ENCODE assay signal across 12 mouse cellular contexts in genomic region chr7:16920150-16920579, GRCm38 (mm10). TPM values are rescaled to one million over a fixed set of nuclear protein-coding genes. Genes with fewer than 3 reads are reported as not detected.
DNase-seq lines count a peak whose midpoint lies in the region; ATAC-seq lines count a peak whose summit lies in the region.
"Had no signal": no experiment of that assay in that cellular context is flagged by ENCODE, and none has a peak within 500 bp of the region (broad histone marks: within the 10 kb centered on the region; RNA-seq: fewer than 3 reads in every experiment).

No protein-coding gene starts in this region.

- H3K4me2 ChIP-seq in kidney, embryonic 15.5 days, result 0 out of 2 replicates have a peak overlapping the region, but pooled peaks have one; percentile 12
- H3K4me2 ChIP-seq in midbrain, embryonic 12.5 days (replicated peaks), result peak overlapping the region; percentile 83

- H3K9ac ChIP-seq in kidney, embryonic 15.5 days, result no peak overlapping the region
- H3K9ac ChIP-seq in midbrain, embryonic 12.5 days (replicated peaks), result no peak overlapping the region

- intact Hi-C loops in left cerebral cortex, postnatal 36 days (cut with DNase I), result no loop called here

- 75% methylated on average over 7 of the region's 7 CpGs for WGBS in kidney, embryonic 15.5 days
- 84% methylated on average over 7 of the region's 7 CpGs for WGBS in embryonic facial prominence, embryonic 10.5 days
- 88% methylated on average over 7 of the region's 7 CpGs for WGBS in hindbrain, embryonic 10.5 days
- 85% methylated on average over 7 of the region's 7 CpGs for WGBS in midbrain, embryonic 12.5 days

- peak overlapping the region; percentile 3; the same call in 1 of the 2 replicates for H3K27ac ChIP-seq in kidney, embryonic 15.5 days
- H3K27ac ChIP-seq in embryonic facial prominence, embryonic 10.5 days (replicated peaks), result peak overlapping the region; percentile 40
- peak overlapping the region; percentile 63 for H3K27ac ChIP-seq in hindbrain, embryonic 10.5 days
- 0 out of 2 replicates have a peak overlapping the region, but pooled peaks have one; percentile 7 for H3K27ac ChIP-seq in midbrain, embryonic 12.5 days (replicated peaks)

- H3K27me3 ChIP-seq in kidney, embryonic 15.5 days, result no peaks in the 10 kb centered on the region
- H3K27me3 ChIP-seq in embryonic facial prominence, embryonic 10.5 days (replicated peaks; ENCODE audit: low read depth, poor library complexity, severe bottlenecking), result no peaks in the 10 kb centered on the region
- H3K27me3 ChIP-seq in hindbrain, embryonic 10.5 days (ENCODE audit: insufficient read depth, poor library complexity, severe bottlenecking), result no peaks in the 10 kb centered on the region
- H3K27me3 ChIP-seq in midbrain, embryonic 12.5 days, result no peaks in the 10 kb centered on the region

- no peaks in the 10 kb centered on the region for H3K9me3 ChIP-seq in kidney, embryonic 15.5 days (replicated peaks)
- no peaks in the 10 kb centered on the region for H3K9me3 ChIP-seq in embryonic facial prominence, embryonic 10.5 days
- no peaks in the 10 kb centered on the region for H3K9me3 ChIP-seq in hindbrain, embryonic 10.5 days
- no peaks in the 10 kb centered on the region for H3K9me3 ChIP-seq in midbrain, embryonic 12.5 days

- 0 out of 2 replicates have a peak overlapping the region, but pooled peaks have one; percentile 3 for H3K4me3 ChIP-seq in kidney, embryonic 15.5 days (replicated peaks)
- 0 out of 2 replicates have a peak overlapping the region, but pooled peaks have one; percentile 23 for H3K4me3 ChIP-seq in embryonic facial prominence, embryonic 10.5 days
- H3K4me3 ChIP-seq in hindbrain, embryonic 10.5 days, result peak overlapping the region; percentile 9; the same call in 1 of the 2 replicates
- 0 out of 2 replicates have a peak overlapping the region, but pooled peaks have one; percentile 13 for H3K4me3 ChIP-seq in midbrain, embryonic 12.5 days

- no peak for ATAC-seq in kidney, embryonic 15.5 days (replicated peaks; ENCODE audit: low FRiP score)
- ATAC-seq in midbrain, embryonic 12.5 days (ENCODE audit: low FRiP score, low read depth), result no peak

- peaks cover 60% of the 10 kb centered on the region for H3K4me1 ChIP-seq in kidney, embryonic 15.5 days
- peaks cover 51% of the 10 kb centered on the region for H3K4me1 ChIP-seq in embryonic facial prominence, embryonic 10.5 days
- peaks cover 62% of the 10 kb centered on the region for H3K4me1 ChIP-seq in hindbrain, embryonic 10.5 days (replicated peaks)
- H3K4me1 ChIP-seq in midbrain, embryonic 12.5 days, result peaks cover 43% of the 10 kb centered on the region

- no peak for DNase-seq in kidney, adult 8-10 months
- no peak for DNase-seq in embryonic facial prominence, embryonic 10.5 days (ENCODE audit: low spot score)
- DNase-seq in hindbrain, embryonic 10.5 days (ENCODE audit: low spot score), result no peak
- no peak for DNase-seq in left cerebral cortex, adult 18-20 months (ENCODE audit: low spot score in 2 of 2)
- no peak for DNase-seq in thymus, postnatal 36 days
- no peak for DNase-seq in left cerebral cortex, postnatal 36 days (ENCODE audit: low spot score in 2 of 2)
- DNase-seq: cerebellum, postnatal 14 days; right cerebral cortex, postnatal 4 days had no signal

- H3K36me3 ChIP-seq in kidney, embryonic 15.5 days, result peaks cover 56% of the 10 kb centered on the region
- peaks cover 69% of the 10 kb centered on the region for H3K36me3 ChIP-seq in embryonic facial prominence, embryonic 10.5 days (replicated peaks)
- H3K36me3 ChIP-seq in hindbrain, embryonic 10.5 days, result peaks cover 62% of the 10 kb centered on the region
- H3K36me3 ChIP-seq in midbrain, embryonic 12.5 days, result peaks cover 49% of the 10 kb centered on the region

RNA-seq across cellular contexts. Expression of gene Calm3, which starts 3.7 kb away (rescaled TPM):
- 116 and 124 TPM in 2 replicates for polyA plus RNA-seq in kidney, embryonic 15.5 days (2015; fragmentation: Nextera tagmentation; extraction: Ambion mirVana)
- polyA plus RNA-seq in embryonic facial prominence, embryonic 10.5 days (2016; fragmentation: Nextera tagmentation; extraction: Ambion mirVana), result 121 and 126 TPM in 2 replicates
- 170 and 245 TPM in 2 replicates for polyA plus RNA-seq in hindbrain, embryonic 10.5 days (2016; fragmentation: Nextera tagmentation; extraction: Ambion mirVana)
- polyA plus RNA-seq in midbrain, embryonic 12.5 days (2016; fragmentation: Nextera tagmentation; extraction: Ambion mirVana), result 223 and 224 TPM in 2 replicates
- 1,000 to 10,000 TPM; 1,746 to 1,798 TPM for total RNA-seq in left cerebral cortex, adult 18-20 months (2021)
- total RNA-seq in left cerebral cortex, postnatal 36 days (2021), result 1,000 to 10,000 TPM; 1,705 to 2,029 TPM

RNA-seq across cellular contexts. Expression of gene Ptgir, which starts 13.9 kb away (rescaled TPM):
- 1.5 and 2.1 TPM in 2 replicates for polyA plus RNA-seq in kidney, embryonic 15.5 days (2015; fragmentation: Nextera tagmentation; extraction: Ambion mirVana)
- 0.52 and 0.64 TPM in 2 replicates for polyA plus RNA-seq in embryonic facial prominence, embryonic 10.5 days (2016; fragmentation: Nextera tagmentation; extraction: Ambion mirVana)
- 0.77 and 1.5 TPM in 2 replicates for polyA plus RNA-seq in hindbrain, embryonic 10.5 days (2016; fragmentation: Nextera tagmentation; extraction: Ambion mirVana)
- polyA plus RNA-seq in midbrain, embryonic 12.5 days (2016; fragmentation: Nextera tagmentation; extraction: Ambion mirVana), result 1.1 and 1.2 TPM in 2 replicates
- total RNA-seq in left cerebral cortex, adult 18-20 months (2021), result under 1 TPM in 1 of 2 experiments, not detected in 1; 0.12 TPM
- total RNA-seq in left cerebral cortex, postnatal 36 days (2021), result under 1 TPM in 1 of 2 experiments, not detected in 1; 0.10 TPM
- total RNA-seq: layer of hippocampus, postnatal 10 days had no signal

RNA-seq across cellular contexts. Expression of gene Pnmal2, which starts 24.3 kb away (rescaled TPM):
- 7.7 and 9.2 TPM in 2 replicates for polyA plus RNA-seq in kidney, embryonic 15.5 days (2015; fragmentation: Nextera tagmentation; extraction: Ambion mirVana)
- 2.9 and 4.6 TPM in 2 replicates for polyA plus RNA-seq in embryonic facial prominence, embryonic 10.5 days (2016; fragmentation: Nextera tagmentation; extraction: Ambion mirVana)
- 4.0 and 12.2 TPM in 2 replicates for polyA plus RNA-seq in hindbrain, embryonic 10.5 days (2016; fragmentation: Nextera tagmentation; extraction: Ambion mirVana)
- 49.3 and 55.3 TPM in 2 replicates for polyA plus RNA-seq in midbrain, embryonic 12.5 days (2016; fragmentation: Nextera tagmentation; extraction: Ambion mirVana)
- total RNA-seq in left cerebral cortex, adult 18-20 months (2021), result 100 to 1,000 TPM; 291 to 326 TPM
- 100 to 1,000 TPM; 249 to 288 TPM for total RNA-seq in left cerebral cortex, postnatal 36 days (2021)

RNA-seq across cellular contexts. Expression of gene Gng8, which starts 28.6 kb away (rescaled TPM):
- 6.8 and 7.8 TPM in 2 replicates for polyA plus RNA-seq in kidney, embryonic 15.5 days (2015; fragmentation: Nextera tagmentation; extraction: Ambion mirVana)
- 14.7 and 20.3 TPM in 2 replicates for polyA plus RNA-seq in embryonic facial prominence, embryonic 10.5 days (2016; fragmentation: Nextera tagmentation; extraction: Ambion mirVana)
- polyA plus RNA-seq in hindbrain, embryonic 10.5 days (2016; fragmentation: Nextera tagmentation; extraction: Ambion mirVana), result 7.1 and 9.0 TPM in 2 replicates
- polyA plus RNA-seq in midbrain, embryonic 12.5 days (2016; fragmentation: Nextera tagmentation; extraction: Ambion mirVana), result 12.1 and 26.0 TPM in 2 replicates
- 1 to 10 TPM; 2.9 to 3.4 TPM for total RNA-seq in left cerebral cortex, adult 18-20 months (2021)
- 1 to 10 TPM; 2.8 to 4.0 TPM for total RNA-seq in left cerebral cortex, postnatal 36 days (2021)

RNA-seq across cellular contexts. Expression of gene Pnmal1, which starts 39.3 kb away (rescaled TPM):
- polyA plus RNA-seq in kidney, embryonic 15.5 days (2015; fragmentation: Nextera tagmentation; extraction: Ambion mirVana), result 0.58 and 0.90 TPM in 2 replicates
- polyA plus RNA-seq in embryonic facial prominence, embryonic 10.5 days (2016; fragmentation: Nextera tagmentation; extraction: Ambion mirVana), result 3.4 and 4.0 TPM in 2 replicates
- polyA plus RNA-seq in hindbrain, embryonic 10.5 days (2016; fragmentation: Nextera tagmentation; extraction: Ambion mirVana), result 5.8 and 12.7 TPM in 2 replicates
- 28.8 and 34.8 TPM in 2 replicates for polyA plus RNA-seq in midbrain, embryonic 12.5 days (2016; fragmentation: Nextera tagmentation; extraction: Ambion mirVana)
- total RNA-seq in left cerebral cortex, adult 18-20 months (2021), result 100 to 1,000 TPM; 112 to 119 TPM
- 100 to 1,000 TPM; 109 to 111 TPM for total RNA-seq in left cerebral cortex, postnatal 36 days (2021)
- total RNA-seq: heart, adult 8-10 months had no signal

Comparison
In these comparisons a context has a peak if more than half of its experiments do, and no peak if none do; other contexts are left out.
1. H3K27ac ChIP-seq: peak in every context shown above with its lines; median percentile 63 in hindbrain, embryonic 10.5 days; 40 in embryonic facial prominence, embryonic 10.5 days; 7 in midbrain, embryonic 12.5 days; 3 in kidney, embryonic 15.5 days.